Mouse (Mus musculus): ENCODE data around the gene Msmp. TPM values are rescaled to one million over a fixed set of nuclear protein-coding genes. Genes with fewer than 3 reads are reported as not detected.

Gene Msmp
- polyA plus RNA-seq, 1 experiment from 2014 or later = 1.7 TPM

GRCm38 (mm10) chr4:43546375-43547047, 37.8 kb downstream of the Msmp start:
- 92% methylated on average over 12 of the region's 12 CpGs for WGBS

GRCm38 (mm10) chr4:43542044-43542443, 42.2 kb downstream of the Msmp start:
- no peaks in the 10 kb centered on the region for H3K9me3 ChIP-seq (ENCODE audit: control insufficient read depth, low read length)
- no peaks in the 10 kb centered on the region for H3K27me3 ChIP-seq (replicated peaks; ENCODE audit: control insufficient read depth, insufficient read depth, low read length)
- 89% methylated on average over 3 of the region's 3 CpGs for WGBS
- no peak overlapping the region for H3K4me2 ChIP-seq (ENCODE audit: low read length)
- no peak for ATAC-seq
- H3K4me1 ChIP-seq (replicated peaks; ENCODE audit: control insufficient read depth, insufficient read depth, low read length) = no peaks in the 10 kb centered on the region
- H3K27ac ChIP-seq (ENCODE audit: low read length) = no peak overlapping the region
- peaks cover 57% of the 10 kb centered on the region for H3K36me3 ChIP-seq (ENCODE audit: control insufficient read depth, insufficient read depth)
- H3K4me3 ChIP-seq (replicated peaks; ENCODE audit: low read length) = no peak overlapping the region
- H3K9ac ChIP-seq (replicated peaks; ENCODE audit: low read depth, low read length) = no peak overlapping the region

More at GRCm38 (mm10) chr4:43546375-43547047, 37.8 kb downstream of the Msmp start:
- ATAC-seq = no peak
- Histone ChIP-seq H3K4me3 (replicated peaks; ENCODE audit: low read length) (no peak overlapping the region), H3K27me3 (replicated peaks; ENCODE audit: control insufficient read depth, insufficient read depth, low read length) (no peaks in the 10 kb centered on the region), H3K4me2 (ENCODE audit: low read length) (no peak overlapping the region), H3K36me3 (ENCODE audit: control insufficient read depth, insufficient read depth) (peaks cover 59% of the 10 kb centered on the region), H3K4me1 (replicated peaks; ENCODE audit: control insufficient read depth, insufficient read depth, low read length) (no peaks in the 10 kb centered on the region), H3K27ac (ENCODE audit: low read length) (no peak overlapping the region), H3K9me3 (ENCODE audit: control insufficient read depth, low read length) (no peaks in the 10 kb centered on the region), H3K9ac (replicated peaks; ENCODE audit: low read depth, low read length) (no peak overlapping the region)

- WGBS = 93% methylated on average over 9 of the region's 9 CpGs
- Histone ChIP-seq H3K36me3 (ENCODE audit: control insufficient read depth, insufficient read depth) (peaks cover 54% of the 10 kb centered on the region), H3K9me3 (ENCODE audit: control insufficient read depth, low read length) (no peaks in the 10 kb centered on the region), H3K27ac (ENCODE audit: low read length) (no peak overlapping the region), H3K27me3 (replicated peaks; ENCODE audit: control insufficient read depth, insufficient read depth, low read length) (no peaks in the 10 kb centered on the region), H3K4me1 (replicated peaks; ENCODE audit: control insufficient read depth, insufficient read depth, low read length) (no peaks in the 10 kb centered on the region), H3K9ac (replicated peaks; ENCODE audit: low read depth, low read length) (no peak overlapping the region), H3K4me3 (replicated peaks; ENCODE audit: low read length) (no peak overlapping the region), H3K4me2 (ENCODE audit: low read length) (no peak overlapping the region)
- no peak for ATAC-seq
Observed at GRCm38 (mm10) chr4:43536031-43536430, 48.3 kb downstream of the Msmp start.

- 96% methylated on average over 8 of the region's 8 CpGs for WGBS
- ATAC-seq = no peak
- no peaks in the 10 kb centered on the region for H3K9me3 ChIP-seq (ENCODE audit: control insufficient read depth, low read length)
Observed at GRCm38 (mm10) chr4:43535628-43536027, 48.7 kb downstream of the Msmp start.

GRCm38 (mm10) chr4:43533270-43533669, 51.0 kb downstream of the Msmp start:
- H3K9ac ChIP-seq (replicated peaks; ENCODE audit: low read depth, low read length) = no peak overlapping the region
- H3K36me3 ChIP-seq (ENCODE audit: control insufficient read depth, insufficient read depth) = peaks cover 40% of the 10 kb centered on the region
- ATAC-seq = no peak
- 87% methylated on average over 9 of the region's 9 CpGs for whole genome bisulfite sequencing
- H3K4me1 ChIP-seq (replicated peaks; ENCODE audit: control insufficient read depth, insufficient read depth, low read length) = no peaks in the 10 kb centered on the region
- H3K4me2 ChIP-seq (ENCODE audit: low read length) = no peak overlapping the region
- H3K27me3 ChIP-seq (replicated peaks; ENCODE audit: control insufficient read depth, insufficient read depth, low read length) = no peaks in the 10 kb centered on the region
- no peaks in the 10 kb centered on the region for H3K9me3 ChIP-seq (ENCODE audit: control insufficient read depth, low read length)
- no peak overlapping the region for H3K27ac ChIP-seq (ENCODE audit: low read length)
- no peak overlapping the region for H3K4me3 ChIP-seq (replicated peaks; ENCODE audit: low read length)

More at GRCm38 (mm10) chr4:43535628-43536027, 48.7 kb downstream of the Msmp start:
- H3K4me1 ChIP-seq (replicated peaks; ENCODE audit: control insufficient read depth, insufficient read depth, low read length) = no peaks in the 10 kb centered on the region
- no peak overlapping the region for H3K9ac ChIP-seq (replicated peaks; ENCODE audit: low read depth, low read length)
- no peak overlapping the region for H3K27ac ChIP-seq (ENCODE audit: low read length)
- H3K4me3 ChIP-seq (replicated peaks; ENCODE audit: low read length) = no peak overlapping the region
- no peaks in the 10 kb centered on the region for H3K27me3 ChIP-seq (replicated peaks; ENCODE audit: control insufficient read depth, insufficient read depth, low read length)
- H3K36me3 ChIP-seq (ENCODE audit: control insufficient read depth, insufficient read depth) = peaks cover 54% of the 10 kb centered on the region
- no peak overlapping the region for H3K4me2 ChIP-seq (ENCODE audit: low read length)

Small RNAs within 50 kb of the gene (microRNA-seq; reads per million reads assigned to microRNA genes)
- gene Gm25262 = not detected

Other genes starting within 250 kb of the Msmp start
- 64.6 and 74.8 TPM in 2 replicates for gene Rusc2, start 202.5 kb downstream of the Msmp start, polyA plus RNA-seq (2015; fragmentation: Nextera tagmentation; extraction: Ambion mirVana)
- gene Fam166b, start 155.4 kb downstream of the Msmp start, polyA plus RNA-seq (2015; fragmentation: Nextera tagmentation; extraction: Ambion mirVana) = 0.47 and 0.68 TPM in 2 replicates
- 7.5 and 8.6 TPM in 2 replicates for gene Tesk1, start 142.6 kb downstream of the Msmp start, polyA plus RNA-seq (2015; fragmentation: Nextera tagmentation; extraction: Ambion mirVana)
- gene Cd72, start 129.9 kb downstream of the Msmp start, polyA plus RNA-seq (2015; fragmentation: Nextera tagmentation; extraction: Ambion mirVana) = 3.6 and 6.5 TPM in 2 replicates
- gene Sit1, start 100.8 kb downstream of the Msmp start, polyA plus RNA-seq (2015; fragmentation: Nextera tagmentation; extraction: Ambion mirVana) = not detected in 2 replicates
- gene Ccdc107, start 91.6 kb downstream of the Msmp start, polyA plus RNA-seq (2015; fragmentation: Nextera tagmentation; extraction: Ambion mirVana) = 62.0 and 63.1 TPM in 2 replicates
- gene Arhgef39, start 84.8 kb downstream of the Msmp start, polyA plus RNA-seq (2015; fragmentation: Nextera tagmentation; extraction: Ambion mirVana) = 17.4 and 18.8 TPM in 2 replicates
- 0.16 and 0.20 TPM in 2 replicates for gene Car9, start 77.5 kb downstream of the Msmp start, polyA plus RNA-seq (2015; fragmentation: Nextera tagmentation; extraction: Ambion mirVana)
- 10.5 and 13.2 TPM in 2 replicates for gene Tpm2, start 60.7 kb downstream of the Msmp start, polyA plus RNA-seq (2015; fragmentation: Nextera tagmentation; extraction: Ambion mirVana)
- gene Creb3, start 22.2 kb downstream of the Msmp start, polyA plus RNA-seq (2015; fragmentation: Nextera tagmentation; extraction: Ambion mirVana) = 83.5 and 91.1 TPM in 2 replicates
- gene Tln1, start 21.8 kb downstream of the Msmp start, polyA plus RNA-seq (2015; fragmentation: Nextera tagmentation; extraction: Ambion mirVana) = 49.5 and 54.6 TPM in 2 replicates
- gene Rgp1, start 5.8 kb downstream of the Msmp start, polyA plus RNA-seq (2015; fragmentation: Nextera tagmentation; extraction: Ambion mirVana) = 27.0 and 30.5 TPM in 2 replicates
- gene Gba2, start 5.6 kb downstream of the Msmp start, polyA plus RNA-seq (2015; fragmentation: Nextera tagmentation; extraction: Ambion mirVana) = 62.3 and 64.6 TPM in 2 replicates
- 13.3 and 15.0 TPM in 2 replicates for gene Npr2, start 47.4 kb upstream of the Msmp start, polyA plus RNA-seq (2015; fragmentation: Nextera tagmentation; extraction: Ambion mirVana)
- gene Spag8, start 69.1 kb upstream of the Msmp start, polyA plus RNA-seq (2015; fragmentation: Nextera tagmentation; extraction: Ambion mirVana) = 5.2 and 5.8 TPM in 2 replicates
- 61.1 and 66.3 TPM in 2 replicates for gene Hint2, start 72.0 kb upstream of the Msmp start, polyA plus RNA-seq (2015; fragmentation: Nextera tagmentation; extraction: Ambion mirVana)
- 14.6 and 15.5 TPM in 2 replicates for gene Tmem8b, start 84.5 kb upstream of the Msmp start, polyA plus RNA-seq (2015; fragmentation: Nextera tagmentation; extraction: Ambion mirVana)
- gene Fam221b, start 84.7 kb upstream of the Msmp start, polyA plus RNA-seq (2015; fragmentation: Nextera tagmentation; extraction: Ambion mirVana) = 1.3 and 1.5 TPM in 2 replicates
- gene Olfr70, start 116.3 kb upstream of the Msmp start, polyA plus RNA-seq (2015; fragmentation: Nextera tagmentation; extraction: Ambion mirVana) = not detected in 2 replicates
- gene Olfr71, start 125.8 kb upstream of the Msmp start, polyA plus RNA-seq (2015; fragmentation: Nextera tagmentation; extraction: Ambion mirVana) = 0.09 TPM in 1 of 2 replicates, not detected in the other
- 0.34 and 0.47 TPM in 2 replicates for gene Hrct1, start 142.7 kb upstream of the Msmp start, polyA plus RNA-seq (2015; fragmentation: Nextera tagmentation; extraction: Ambion mirVana)
- 0.10 and 0.16 TPM in 2 replicates for gene Spaar, start 145.5 kb upstream of the Msmp start, polyA plus RNA-seq (2015; fragmentation: Nextera tagmentation; extraction: Ambion mirVana)
- not detected in 2 replicates for gene Olfr159, start 186.5 kb upstream of the Msmp start, polyA plus RNA-seq (2015; fragmentation: Nextera tagmentation; extraction: Ambion mirVana)
- gene Olfr156, start 239.4 kb upstream of the Msmp start, polyA plus RNA-seq (2015; fragmentation: Nextera tagmentation; extraction: Ambion mirVana) = not detected in 2 replicates